In genomic region chr2:164769258-164770037, GRCm38 (mm10) we compare ENCODE assay signal across 8 mouse cellular contexts. TPM values are rescaled to one million over a fixed set of nuclear protein-coding genes. Genes with fewer than 3 reads are reported as not detected.
DNase-seq lines count a peak whose midpoint lies in the region; ATAC-seq and TF ChIP-seq lines count a peak whose summit lies in the region.

Gene Ube2c (plus strand): TSS chr2:164769898.

- peaks cover 10% of the 10 kb centered on the region; the same call in 1 of the 2 replicates for H3K79me2 ChIP-seq in CH12.LX (replicated peaks; ENCODE audit: control insufficient read depth, extremely low read depth, insufficient read depth, poor library complexity, severe bottlenecking)

- no peak for TF ChIP-seq EP300 in CH12.LX (IDR thresholded peaks at IDR 0.05; ENCODE audit: low read length)

- no peak for TF ChIP-seq RAD21 in CH12.LX (IDR thresholded peaks at IDR 0.05; ENCODE audit: low read depth, low read length)

- peaks cover 44 to 71% of the 10 kb centered on the region in 2 experiments for H3K36me3 ChIP-seq in CH12.LX (replicated peaks in 1 of 2; ENCODE audit: control insufficient read depth in 1 of 2, insufficient read depth in 1 of 2, low read length in 1 of 2)
- peaks cover 9% of the 10 kb centered on the region for H3K36me3 ChIP-seq in forebrain, embryonic 11.5 days (ENCODE audit: control insufficient read depth, insufficient read depth, low read length)
- peaks cover 17% of the 10 kb centered on the region for H3K36me3 ChIP-seq in heart, embryonic 16.5 days (ENCODE audit: control insufficient read depth, insufficient read depth)
- H3K36me3 ChIP-seq in liver, embryonic 15.5 days (replicated peaks) = peaks cover 75% of the 10 kb centered on the region
- peaks cover 53% of the 10 kb centered on the region for H3K36me3 ChIP-seq in neural tube, embryonic 12.5 days

- no peaks in the 10 kb centered on the region for H3K27me3 ChIP-seq in CH12.LX (replicated peaks)
- H3K27me3 ChIP-seq in forebrain, embryonic 11.5 days (ENCODE audit: control insufficient read depth, insufficient read depth, low read length) = no peaks in the 10 kb centered on the region
- no peaks in the 10 kb centered on the region for H3K27me3 ChIP-seq in heart, embryonic 16.5 days (ENCODE audit: control insufficient read depth, insufficient read depth, low read length)
- no peaks in the 10 kb centered on the region for H3K27me3 ChIP-seq in liver, embryonic 15.5 days
- H3K27me3 ChIP-seq in neural tube, embryonic 12.5 days (replicated peaks) = no peaks in the 10 kb centered on the region

- H3K9me3 ChIP-seq in CH12.LX (replicated peaks; ENCODE audit: low read length) = no peaks in the 10 kb centered on the region
- no peaks in the 10 kb centered on the region for H3K9me3 ChIP-seq in forebrain, embryonic 11.5 days (ENCODE audit: control insufficient read depth, low read length)
- H3K9me3 ChIP-seq in heart, embryonic 16.5 days (replicated peaks; ENCODE audit: control insufficient read depth, low read length) = no peaks in the 10 kb centered on the region
- H3K9me3 ChIP-seq in liver, embryonic 15.5 days (replicated peaks) = no peaks in the 10 kb centered on the region
- no peaks in the 10 kb centered on the region for H3K9me3 ChIP-seq in neural tube, embryonic 12.5 days

- DNase-seq in CH12.LX (ENCODE audit: extremely low read depth) = peak; percentile 99
- DNase-seq in c-Kit-positive CD71-positive TER-119-negative erythroid progenitor cells, embryonic 14.5 days (ENCODE audit: low read depth) = peak; percentile 98
- peak; percentile 98 for DNase-seq in forebrain, embryonic 11.5 days (ENCODE audit: low spot score)
- DNase-seq in kidney, postnatal 36 days = peak; percentile 99
- peak; percentile 97 for DNase-seq in telencephalon, adult 2 months (ENCODE audit: low read depth, low spot score)

- peak within 1 kb of the TSS; percentile 50; the same call in 1 of the 2 replicates for H3K27ac ChIP-seq in CH12.LX (ENCODE audit: insufficient read depth, low read depth)
- H3K27ac ChIP-seq in forebrain, embryonic 11.5 days (ENCODE audit: low read depth, low read length) = no peak within 1 kb of the TSS
- peak within 1 kb of the TSS; percentile 82 for H3K27ac ChIP-seq in heart, embryonic 16.5 days (ENCODE audit: low read length)
- peak within 1 kb of the TSS; percentile 94 for H3K27ac ChIP-seq in liver, embryonic 15.5 days (replicated peaks)
- H3K27ac ChIP-seq in neural tube, embryonic 12.5 days = no peak within 1 kb of the TSS

- H3K9ac ChIP-seq in CH12.LX (ENCODE audit: insufficient read depth, low read depth) = peak within 1 kb of the TSS; percentile 79
- H3K9ac ChIP-seq in forebrain, embryonic 11.5 days (ENCODE audit: low read length) = peak within 1 kb of the TSS; percentile 96
- peak within 1 kb of the TSS; percentile 91 for H3K9ac ChIP-seq in heart, embryonic 16.5 days (ENCODE audit: low read length)
- H3K9ac ChIP-seq in liver, embryonic 15.5 days = peak within 1 kb of the TSS; percentile 98
- peak within 1 kb of the TSS; percentile 52 for H3K9ac ChIP-seq in neural tube, embryonic 12.5 days

- in situ Hi-C loops in CH12.LX (cut with MboI; ENCODE audit: low pct_ligation_motif_present, low pct_unique_long_range_greater_than_20kb, low sequenced_read_pairs) = no loop called here

- H3K4me1 ChIP-seq in CH12.LX (ENCODE audit: control insufficient read depth in 1 of 2, insufficient read depth in 2 of 2) = peaks cover 9 to 34% of the 10 kb centered on the region in 2 experiments
- H3K4me1 ChIP-seq in forebrain, embryonic 11.5 days (replicated peaks; ENCODE audit: control insufficient read depth, insufficient read depth, low read length) = peaks cover 15% of the 10 kb centered on the region
- H3K4me1 ChIP-seq in heart, embryonic 16.5 days (ENCODE audit: control insufficient read depth, insufficient read depth, low read length) = peaks cover 14% of the 10 kb centered on the region
- peaks cover 66% of the 10 kb centered on the region for H3K4me1 ChIP-seq in liver, embryonic 15.5 days (replicated peaks)
- peaks cover 22% of the 10 kb centered on the region for H3K4me1 ChIP-seq in neural tube, embryonic 12.5 days

- peak within 1 kb of the TSS; percentile 73 for H3K4me2 ChIP-seq in CH12.LX (ENCODE audit: insufficient read depth, low read depth, poor library complexity, severe bottlenecking)
- peak within 1 kb of the TSS; percentile 64 for H3K4me2 ChIP-seq in forebrain, embryonic 11.5 days (ENCODE audit: low read depth, low read length, severe bottlenecking)
- H3K4me2 ChIP-seq in heart, embryonic 16.5 days (ENCODE audit: low read depth, low read length) = peak within 1 kb of the TSS; percentile 82
- peak within 1 kb of the TSS; percentile 82 for H3K4me2 ChIP-seq in liver, embryonic 15.5 days
- peak within 1 kb of the TSS; percentile 78 for H3K4me2 ChIP-seq in neural tube, embryonic 12.5 days (replicated peaks)

- peak; percentile 92 for TF ChIP-seq POLR2A in CH12.LX (IDR thresholded peaks at IDR 0.05; ENCODE audit: low read depth, low read length)

- H3K4me3 ChIP-seq in CH12.LX (replicated peaks in 1 of 3; ENCODE audit: low read depth in 2 of 3, low read length in 2 of 3, poor library complexity in 1 of 3) = peak within 1 kb of the TSS; percentile 73 to 98 (median 92)
- H3K4me3 ChIP-seq in forebrain, embryonic 11.5 days (ENCODE audit: low read depth, low read length) = peak within 1 kb of the TSS; percentile 95
- peak within 1 kb of the TSS; percentile 85 for H3K4me3 ChIP-seq in heart, embryonic 16.5 days (ENCODE audit: low read length)
- peak within 1 kb of the TSS; percentile 93 for H3K4me3 ChIP-seq in liver, embryonic 15.5 days (replicated peaks)
- H3K4me3 ChIP-seq in neural tube, embryonic 12.5 days = peak within 1 kb of the TSS; percentile 65

- ATAC-seq in forebrain, embryonic 11.5 days (replicated peaks; ENCODE audit: low FRiP score) = peak; percentile 99
- peak; percentile 98 for ATAC-seq in heart, embryonic 16.5 days (replicated peaks; ENCODE audit: extremely low read depth, insufficient read depth, low FRiP score)
- ATAC-seq in liver, embryonic 15.5 days (ENCODE audit: insufficient read depth) = peak; percentile 96
- peak; percentile 99 for ATAC-seq in neural tube, embryonic 12.5 days (ENCODE audit: low FRiP score, low read depth)

- dilution Hi-C loops in CH12.LX (cut with MboI; ENCODE audit: extremely low pct_ligation_motif_present, extremely low pct_unique_long_range_greater_than_20kb, low sequenced_read_pairs) = no loop called here

- peak in 1 of 2 experiments; percentile 35; a peak in 2 of 4 replicates for TF ChIP-seq CTCF in CH12.LX (conservative IDR thresholded peaks at IDR 0.05 in 1 of 2, IDR thresholded peaks at IDR 0.05 in 1 of 2; ENCODE audit: low read depth in 2 of 2, low read length in 2 of 2)

- 3% methylated on average over 53 of the region's 53 CpGs for WGBS in forebrain, embryonic 11.5 days
- 2% methylated on average over 53 of the region's 53 CpGs for WGBS in heart, embryonic 16.5 days
- WGBS in liver, embryonic 15.5 days (ENCODE audit: insufficient replicate concordance) = 1% methylated on average over 53 of the region's 53 CpGs
- 2% methylated on average over 53 of the region's 53 CpGs for WGBS in neural tube, embryonic 12.5 days

TF ChIP-seq in CH12.LX, 34 proteins besides CTCF, POLR2A, EP300 and RAD21 (continues in another document):
- TF ChIP-seq ZNF384 (IDR thresholded peaks at IDR 0.05; ENCODE audit: low read depth, low read length) = no peak
- no peak for TF ChIP-seq ETS1 (conservative IDR thresholded peaks at IDR 0.05; ENCODE audit: low read depth, low read length)
- peak; percentile 98 for TF ChIP-seq MXI1 (IDR thresholded peaks at IDR 0.05; ENCODE audit: low read depth, low read length)
- no peak for TF ChIP-seq SMC3 (IDR thresholded peaks at IDR 0.05; ENCODE audit: low read depth, low read length)
- no peak for TF ChIP-seq ZKSCAN1 (IDR thresholded peaks at IDR 0.05; ENCODE audit: borderline replicate concordance, low read depth, low read length)
- no peak for TF ChIP-seq MAFK (IDR thresholded peaks at IDR 0.05; ENCODE audit: insufficient replicate concordance, low read length)
- TF ChIP-seq MEF2A (IDR thresholded peaks at IDR 0.05; ENCODE audit: borderline replicate concordance, low read depth, low read length) = no peak
- TF ChIP-seq E2F4 (IDR thresholded peaks at IDR 0.05; ENCODE audit: insufficient replicate concordance, low read depth, low read length) = peak; percentile 85; the same call in 1 of the 2 replicates
- 0 out of 2 replicates have a peak, but pooled peaks have one; percentile 51 for TF ChIP-seq KAT2A (IDR thresholded peaks at IDR 0.05; ENCODE audit: insufficient replicate concordance, low read length)
- no peak for TF ChIP-seq MAZ (IDR thresholded peaks at IDR 0.05; ENCODE audit: low read depth, low read length)
- no peak for TF ChIP-seq USF2 (conservative IDR thresholded peaks at IDR 0.05; ENCODE audit: low read depth, low read length)
- peak; percentile 98 for TF ChIP-seq SIN3A (IDR thresholded peaks at IDR 0.05; ENCODE audit: low read length)
- peak; percentile 83 for TF ChIP-seq POLR2AphosphoS2 (IDR thresholded peaks at IDR 0.05; ENCODE audit: low read depth, low read length)
- no peak for TF ChIP-seq CHD1 (IDR thresholded peaks at IDR 0.05; ENCODE audit: low read depth, low read length)
- peak; percentile 58; the same call in 1 of the 2 replicates for TF ChIP-seq TCF12 (IDR thresholded peaks at IDR 0.05; ENCODE audit: low read depth, low read length)
- TF ChIP-seq MAX (IDR thresholded peaks at IDR 0.05; ENCODE audit: low read length) = peak; percentile 98
- TF ChIP-seq PAX5 (IDR thresholded peaks at IDR 0.05; ENCODE audit: low read length) = no peak
- peak; percentile 98 for TF ChIP-seq CHD2 (IDR thresholded peaks at IDR 0.05; ENCODE audit: low read length)
- no peak; the same call in 1 of the 2 replicates for TF ChIP-seq IRF4 (IDR thresholded peaks at IDR 0.05; ENCODE audit: low read depth, low read length)
- peak; percentile 58 for TF ChIP-seq HCFC1 (IDR thresholded peaks at IDR 0.05; ENCODE audit: low read depth, low read length)
- TF ChIP-seq BHLHE40 (IDR thresholded peaks at IDR 0.05; ENCODE audit: low read depth, low read length) = no peak
- no peak for TF ChIP-seq JUN (IDR thresholded peaks at IDR 0.05; ENCODE audit: insufficient read depth, low read depth, low read length)
- no peak for TF ChIP-seq GABPA (IDR thresholded peaks at IDR 0.05; ENCODE audit: insufficient replicate concordance, low read depth, low read length)

RNA-seq across cellular contexts. Expression of gene Ube2c, which starts in this region (rescaled TPM):
- total RNA-seq in CH12.LX (2012; rRNA removed) (103 and 121 TPM in 2 replicates), CH12.LX (2014; rRNA removed) (104 and 126 TPM in 2 replicates)
- polyA plus RNA-seq in CH12.LX (2012; ENCODE audit: insufficient read length, low read depth) = 156 and 226 TPM in 2 replicates
- polyA plus RNA-seq in forebrain, embryonic 11.5 days (2014; fragmentation: Nextera tagmentation; extraction: Ambion mirVana) = 677 and 686 TPM in 2 replicates
- polyA plus RNA-seq in heart, embryonic 16.5 days (2015; fragmentation: Nextera tagmentation; extraction: Ambion mirVana) = 388 and 390 TPM in 2 replicates
- 682 and 720 TPM in 2 replicates for polyA plus RNA-seq in liver, embryonic 15.5 days (2015; fragmentation: Nextera tagmentation; extraction: Ambion mirVana)
- 311 and 340 TPM in 2 replicates for polyA plus RNA-seq in neural tube, embryonic 12.5 days (2016; fragmentation: Nextera tagmentation; extraction: Ambion mirVana)

Comparison
In these comparisons a context has a peak if more than half of its experiments do, and no peak if none do; other contexts are left out.
1. H3K27ac ChIP-seq: peak in CH12.LX (single experiment), heart, embryonic 16.5 days (single experiment) and liver, embryonic 15.5 days (single experiment); none in forebrain, embryonic 11.5 days (single experiment) and neural tube, embryonic 12.5 days (single experiment).
2. Peak in every context shown above with its lines, with median percentiles within 50 percentile points of each other: DNase-seq, H3K4me2 ChIP-seq, H3K4me3 ChIP-seq, H3K9ac ChIP-seq and ATAC-seq.